Comparison of ENCODE assay signal across 10 mouse cellular contexts in the genomic region with DNA sequence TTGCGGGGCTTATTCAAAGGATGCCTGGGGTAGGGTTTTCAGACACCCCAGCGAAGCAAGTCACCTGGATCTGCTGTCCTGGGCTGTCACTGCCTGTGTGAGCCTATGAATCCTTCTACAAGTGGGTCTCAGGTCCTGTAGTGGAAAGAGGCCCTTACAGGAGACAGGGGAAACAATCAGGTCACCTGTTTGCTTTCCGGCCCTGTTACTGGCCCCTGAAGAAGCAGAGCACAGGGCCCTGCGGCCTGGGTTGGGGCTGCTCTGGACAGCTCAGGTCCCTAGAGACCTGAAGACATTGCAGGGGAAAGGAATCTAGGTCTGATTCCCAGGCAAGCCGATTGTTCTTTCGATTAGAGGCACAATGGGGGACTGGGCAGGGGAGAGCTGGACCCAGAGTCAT. TPM values are rescaled to one million over a fixed set of nuclear protein-coding genes. Genes with fewer than 3 reads are reported as not detected.
DNase-seq lines count a peak whose midpoint lies in the region; ATAC-seq lines count a peak whose summit lies in the region.
"Had no signal": no experiment of that assay in that cellular context is flagged by ENCODE, and none has a peak within 500 bp of the region (broad histone marks: within the 10 kb centered on the region; RNA-seq: fewer than 3 reads in every experiment).

No protein-coding gene starts in this region.

- no peaks in the 10 kb centered on the region for H3K9me3 ChIP-seq in kidney, embryonic 14.5 days (ENCODE audit: control insufficient read depth, low read length)
- H3K9me3 ChIP-seq in embryonic facial prominence, embryonic 13.5 days = no peaks in the 10 kb centered on the region
- H3K9me3 ChIP-seq in intestine, embryonic 14.5 days (ENCODE audit: control insufficient read depth, low read length) = no peaks in the 10 kb centered on the region
- H3K9me3 ChIP-seq in neural tube, embryonic 14.5 days (ENCODE audit: control insufficient read depth, low read length) = no peaks in the 10 kb centered on the region

- H3K27ac ChIP-seq in kidney, embryonic 14.5 days (ENCODE audit: low read depth, low read length) = peak overlapping the region; percentile 90
- peak overlapping the region; percentile 79 for H3K27ac ChIP-seq in embryonic facial prominence, embryonic 13.5 days
- peak overlapping the region; percentile 96 for H3K27ac ChIP-seq in intestine, embryonic 14.5 days (ENCODE audit: low read depth)
- no peak overlapping the region for H3K27ac ChIP-seq in neural tube, embryonic 14.5 days (ENCODE audit: low read depth, low read length)
- H3K27ac ChIP-seq: layer of hippocampus, adult 2 months had no signal

- WGBS in kidney, embryonic 14.5 days = 42% methylated on average over 6 of the region's 6 CpGs
- WGBS in embryonic facial prominence, embryonic 13.5 days = 19% methylated on average over 6 of the region's 6 CpGs
- 21% methylated on average over 6 of the region's 6 CpGs for WGBS in intestine, embryonic 14.5 days
- 29% methylated on average over 6 of the region's 6 CpGs for WGBS in neural tube, embryonic 14.5 days

- peaks cover 6% of the 10 kb centered on the region for H3K36me3 ChIP-seq in kidney, embryonic 14.5 days (ENCODE audit: control insufficient read depth, insufficient read depth, low read length)
- peaks cover 4% of the 10 kb centered on the region for H3K36me3 ChIP-seq in embryonic facial prominence, embryonic 13.5 days
- H3K36me3 ChIP-seq in intestine, embryonic 14.5 days (ENCODE audit: control insufficient read depth, insufficient read depth, low read length) = peaks cover 3% of the 10 kb centered on the region
- no peaks in the 10 kb centered on the region for H3K36me3 ChIP-seq in neural tube, embryonic 14.5 days (ENCODE audit: control insufficient read depth, insufficient read depth, low read length)

- H3K4me1 ChIP-seq in kidney, embryonic 14.5 days (ENCODE audit: control insufficient read depth, insufficient read depth, low read length) = peaks cover 27% of the 10 kb centered on the region
- peaks cover 33% of the 10 kb centered on the region for H3K4me1 ChIP-seq in embryonic facial prominence, embryonic 13.5 days
- peaks cover 28% of the 10 kb centered on the region for H3K4me1 ChIP-seq in intestine, embryonic 14.5 days (replicated peaks; ENCODE audit: control insufficient read depth, insufficient read depth, low read length)
- peaks cover 10% of the 10 kb centered on the region for H3K4me1 ChIP-seq in neural tube, embryonic 14.5 days (ENCODE audit: control insufficient read depth, insufficient read depth, low read length)

- peak overlapping the region; percentile 23; the same call in 1 of the 2 replicates for H3K9ac ChIP-seq in kidney, embryonic 14.5 days (ENCODE audit: low read depth, low read length)
- H3K9ac ChIP-seq in embryonic facial prominence, embryonic 13.5 days = no peak overlapping the region
- peak overlapping the region; percentile 92; the same call in 1 of the 2 replicates for H3K9ac ChIP-seq in intestine, embryonic 14.5 days (ENCODE audit: low read length)
- H3K9ac ChIP-seq in neural tube, embryonic 14.5 days (replicated peaks; ENCODE audit: low read depth, low read length) = no peak overlapping the region

- no peak for ATAC-seq in kidney, embryonic 14.5 days (ENCODE audit: low FRiP score, low TSS enrichment)
- ATAC-seq in embryonic facial prominence, embryonic 13.5 days (ENCODE audit: insufficient number of reproducible peaks, insufficient read depth, low FRiP score, low TSS enrichment, low read depth) = no peak
- no peak for ATAC-seq in intestine, embryonic 14.5 days (replicated peaks; ENCODE audit: low FRiP score, low TSS enrichment, low read depth)
- ATAC-seq in neural tube, embryonic 14.5 days (ENCODE audit: low read depth) = no peak

- H3K27me3 ChIP-seq in kidney, embryonic 14.5 days (ENCODE audit: control insufficient read depth, insufficient read depth, low read length) = no peaks in the 10 kb centered on the region
- H3K27me3 ChIP-seq in embryonic facial prominence, embryonic 13.5 days = no peaks in the 10 kb centered on the region
- H3K27me3 ChIP-seq in intestine, embryonic 14.5 days (replicated peaks; ENCODE audit: control insufficient read depth, insufficient read depth, low read length) = no peaks in the 10 kb centered on the region
- H3K27me3 ChIP-seq in neural tube, embryonic 14.5 days (ENCODE audit: control insufficient read depth, insufficient read depth, low read length) = peaks cover 3% of the 10 kb centered on the region; the same call in 1 of the 2 replicates

- no peak overlapping the region for H3K4me3 ChIP-seq in kidney, embryonic 14.5 days (ENCODE audit: low read length)
- H3K4me3 ChIP-seq in embryonic facial prominence, embryonic 13.5 days = no peak overlapping the region
- H3K4me3 ChIP-seq in intestine, embryonic 14.5 days (ENCODE audit: low read depth, low read length) = no peak overlapping the region
- H3K4me3 ChIP-seq in neural tube, embryonic 14.5 days (ENCODE audit: low read depth, low read length) = peak overlapping the region; percentile 55; the same call in 1 of the 2 replicates

- H3K4me2 ChIP-seq in kidney, embryonic 14.5 days (replicated peaks; ENCODE audit: low read depth, low read length) = peak overlapping the region; percentile 94
- peak overlapping the region; percentile 93; the same call in 1 of the 2 replicates for H3K4me2 ChIP-seq in embryonic facial prominence, embryonic 13.5 days
- H3K4me2 ChIP-seq in intestine, embryonic 14.5 days (ENCODE audit: low read length) = peak overlapping the region; percentile 63
- H3K4me2 ChIP-seq in neural tube, embryonic 14.5 days (ENCODE audit: low read depth, low read length) = peak overlapping the region; percentile 78; the same call in 1 of the 2 replicates

- DNase-seq in kidney, adult 8-10 months = no peak
- DNase-seq in intestine, embryonic 14.5 days (ENCODE audit: low spot score) = peak; percentile 63
- no peak for DNase-seq in urinary bladder, adult 18-20 months (ENCODE audit: low spot score in 2 of 2)
- no peak for DNase-seq in left cerebral cortex, adult 18-20 months (ENCODE audit: low spot score in 2 of 2)
- no peak for DNase-seq in layer of hippocampus, adult 11-12 months (ENCODE audit: low spot score)

RNA-seq across cellular contexts. Expression of gene Fblim1, which starts 5.5 kb away (rescaled TPM):
- polyA plus RNA-seq in kidney, embryonic 14.5 days (2014; fragmentation: Nextera tagmentation; extraction: Ambion mirVana) = 49.4 and 71.3 TPM in 2 replicates
- polyA plus RNA-seq in embryonic facial prominence, embryonic 13.5 days (2015; fragmentation: Nextera tagmentation; extraction: Ambion mirVana) = 49.0 and 56.1 TPM in 2 replicates
- 94.6 and 108 TPM in 2 replicates for polyA plus RNA-seq in intestine, embryonic 14.5 days (2014; fragmentation: Nextera tagmentation; extraction: Ambion mirVana)
- 29.1 and 32.9 TPM in 2 replicates for polyA plus RNA-seq in neural tube, embryonic 14.5 days (2014; fragmentation: Nextera tagmentation; extraction: Ambion mirVana)
- total RNA-seq in left cerebral cortex, adult 18-20 months (2021) = 1 to 10 TPM; 1.4 to 1.6 TPM
- total RNA-seq: monocyte, adult 5-6 weeks had no signal

RNA-seq across cellular contexts. Expression of gene Tmem82, which starts 18.1 kb away (rescaled TPM):
- polyA plus RNA-seq in kidney, embryonic 14.5 days (2014; fragmentation: Nextera tagmentation; extraction: Ambion mirVana) = 0.86 and 1.2 TPM in 2 replicates
- polyA plus RNA-seq in embryonic facial prominence, embryonic 13.5 days (2015; fragmentation: Nextera tagmentation; extraction: Ambion mirVana) = 0.47 and 0.74 TPM in 2 replicates
- 6.0 and 8.4 TPM in 2 replicates for polyA plus RNA-seq in intestine, embryonic 14.5 days (2014; fragmentation: Nextera tagmentation; extraction: Ambion mirVana)
- polyA plus RNA-seq in neural tube, embryonic 14.5 days (2014; fragmentation: Nextera tagmentation; extraction: Ambion mirVana) = 0.12 and 0.26 TPM in 2 replicates
- total RNA-seq in left cerebral cortex, adult 18-20 months (2021) = under 1 TPM; 0.53 to 0.63 TPM
- total RNA-seq: monocyte, adult 5-6 weeks had no signal

RNA-seq across cellular contexts. Expression of gene Slc25a34, which starts 23.3 kb away (rescaled TPM):
- 0.07 TPM in 1 of 2 replicates, not detected in the other for polyA plus RNA-seq in kidney, embryonic 14.5 days (2014; fragmentation: Nextera tagmentation; extraction: Ambion mirVana)
- polyA plus RNA-seq in embryonic facial prominence, embryonic 13.5 days (2015; fragmentation: Nextera tagmentation; extraction: Ambion mirVana) = 0.12 TPM in 1 of 2 replicates, not detected in the other
- polyA plus RNA-seq in intestine, embryonic 14.5 days (2014; fragmentation: Nextera tagmentation; extraction: Ambion mirVana) = 0.17 and 0.26 TPM in 2 replicates
- not detected in 2 replicates for polyA plus RNA-seq in neural tube, embryonic 14.5 days (2014; fragmentation: Nextera tagmentation; extraction: Ambion mirVana)
- 1 to 10 TPM; 3.9 to 4.1 TPM for total RNA-seq in left cerebral cortex, adult 18-20 months (2021)
- total RNA-seq: monocyte, adult 5-6 weeks had no signal

Comparison
In these comparisons a context has a peak if more than half of its experiments do, and no peak if none do; other contexts are left out.
1. H3K9ac ChIP-seq: peak in kidney, embryonic 14.5 days (single experiment) and intestine, embryonic 14.5 days (single experiment); none in embryonic facial prominence, embryonic 13.5 days (single experiment) and neural tube, embryonic 14.5 days (single experiment).
2. Peak in every context shown above with its lines, with median percentiles within 50 percentile points of each other: H3K4me2 ChIP-seq.